Mouse (Mus musculus): ENCODE measurements around the gene Bcl11b.

GRCm38 (mm10) chr12:107926074-107926855 is 77.1 kb downstream of the Bcl11b start:
- TF ChIP-seq CTCF (IDR thresholded peaks at IDR 0.05) = no peak
- no peak for TF ChIP-seq EP300 (IDR thresholded peaks at IDR 0.05; ENCODE audit: insufficient read depth, low read depth, low read length)
- TF ChIP-seq POLR2A (IDR thresholded peaks at IDR 0.05; ENCODE audit: insufficient read depth, low read depth, low read length) = no peak
